Mouse (Mus musculus) ovary, postnatal 36 days (tissue): ENCODE results near the gene Hmga1b.
"Not testable (repeated sequence)": the region's sequence is repeated elsewhere in the genome, so short reads cannot be mapped to it uniquely, and the experiment has no call there.

Experiments
- DNase-seq: peaks from one replicate; pipeline ENCODE4 v3.0.0; 2022; ENCODE audit warnings: low spot score, mixed read lengths

Hmga1b gene

GRCm38 (mm10) chr11:120731858-120732680, 30.5 kb upstream of the Hmga1b start, which contains the start of gene Cbr2:
Gene Cbr2 (minus strand): TSS chr11:120732114.
- DNase-seq: no peak

GRCm38 (mm10) chr11:120733521-120733920, 29.1 kb upstream of the Hmga1b start:
- DNase-seq: peak; percentile 58

GRCm38 (mm10) chr11:120736424-120736823, 26.2 kb upstream of the Hmga1b start:
- DNase-seq: no peak

GRCm38 (mm10) chr11:120740981-120741380, 21.6 kb upstream of the Hmga1b start:
- DNase-seq: no peak

- no peak for DNase-seq
These were observed 18.4 kb upstream of the Hmga1b start for GRCm38 (mm10) chr11:120744121-120744701.

- DNase-seq: no peak
These were observed 14.6 kb upstream of the Hmga1b start for GRCm38 (mm10) chr11:120747974-120748373.

- DNase-seq: no peak
These were observed 13.2 kb upstream of the Hmga1b start for GRCm38 (mm10) chr11:120749430-120749829.

- no peak for DNase-seq
These were observed 11.0 kb upstream of the Hmga1b start for GRCm38 (mm10) chr11:120751606-120752005.

- no peak for DNase-seq
These were observed 2.4 kb upstream of the Hmga1b start for GRCm38 (mm10) chr11:120760236-120760635.

GRCm38 (mm10) chr11:120761811-120762671, 553 bp upstream of the Hmga1b start:
- DNase-seq: no peak

GRCm38 (mm10) chr11:120763121-120763999, 766 bp downstream of the Hmga1b start:
- not testable (repeated sequence) for DNase-seq

GRCm38 (mm10) chr11:120767023-120767422, 4.4 kb downstream of the Hmga1b start:
- DNase-seq: not testable (repeated sequence)

GRCm38 (mm10) chr11:120768206-120768605, 5.6 kb downstream of the Hmga1b start:
- DNase-seq: no peak

GRCm38 (mm10) chr11:120772749-120773148, 10.2 kb downstream of the Hmga1b start:
- no peak for DNase-seq

GRCm38 (mm10) chr11:120773463-120774190, 11.0 kb downstream of the Hmga1b start:
- no peak for DNase-seq

GRCm38 (mm10) chr11:120775774-120776469, 13.3 kb downstream of the Hmga1b start:
- peak; percentile 93 for DNase-seq

GRCm38 (mm10) chr11:120777123-120777522, 14.5 kb downstream of the Hmga1b start:
- no peak for DNase-seq

GRCm38 (mm10) chr11:120779876-120780275, 17.3 kb downstream of the Hmga1b start:
- no peak for DNase-seq

- DNase-seq: not testable (repeated sequence)
These were observed 18.8 kb downstream of the Hmga1b start for GRCm38 (mm10) chr11:120781361-120781760.

- DNase-seq: no peak
These were observed 21.0 kb downstream of the Hmga1b start for GRCm38 (mm10) chr11:120783426-120784063.
